Mouse (Mus musculus) MEL (cell line): ENCODE results near the gene Tmprss4. TPM values are rescaled to one million over a fixed set of nuclear protein-coding genes. Genes with fewer than 3 reads are reported as not detected.

ENCODE experiments used
- DNase-seq: peaks from one replicate; pipeline ENCODE4 v3.0.0; 2011; ENCODE audit warnings: low read depth, low spot score
- H3K27ac ChIP-seq: 2 replicates; pipeline ENCODE4 v1.5.1; 2012; ENCODE audit warnings: low read depth, mild to moderate bottlenecking, control low read depth, low read length, moderate library complexity; ENCODE audit not compliant: control insufficient read depth
- H3K27me3 ChIP-seq, 2 experiments: fragments of 150-350 bp in 1 of 2; sonication (generic) in 1 of 2; 2 replicates each; pipeline ENCODE4 v1.6.1; 2012; ENCODE audit warnings: low read length in 2 of 2, mild to moderate bottlenecking in 2 of 2, improper control_type of control experiment in 1 of 2, moderate library complexity in 1 of 2; ENCODE audit not compliant: insufficient read depth in 2 of 2, control insufficient read depth in 1 of 2
- H3K36me3 ChIP-seq, 2 experiments: 2 replicates each; pipeline ENCODE4 v1.6.1; 2012 to 2014; ENCODE audit warnings: low read length in 2 of 2, improper control_type of control experiment in 1 of 2, inconsistent platforms in 1 of 2, mild to moderate bottlenecking in 1 of 2; ENCODE audit not compliant: insufficient read depth in 2 of 2, control insufficient read depth in 1 of 2
- H3K4me1 ChIP-seq, 2 experiments: fragments of 150-350 bp in 1 of 2; sonication (generic) in 1 of 2; 2 replicates each; pipeline ENCODE4 v1.6.1; 2012; ENCODE audit warnings: low read length in 2 of 2, improper control_type of control experiment in 1 of 2, mild to moderate bottlenecking in 1 of 2; ENCODE audit not compliant: insufficient read depth in 2 of 2, control insufficient read depth in 1 of 2
- H3K4me3 ChIP-seq, 2 experiments: fragments of 150-350 bp in 1 of 2; sonication (generic) in 1 of 2; 2 replicates each; pipeline ENCODE4 v1.5.1; 2012; ENCODE audit warnings: low read depth in 2 of 2, low read length in 2 of 2, mild to moderate bottlenecking in 2 of 2, moderate library complexity in 2 of 2, control low read depth in 1 of 2, improper control_type of control experiment in 1 of 2; ENCODE audit not compliant: control insufficient read depth in 1 of 2, insufficient read depth in 1 of 2
- H3K79me2 ChIP-seq: 2 replicates; pipeline ENCODE4 v1.6.1; 2012; ENCODE audit warnings: mild to moderate bottlenecking, low read length, moderate library complexity; ENCODE audit not compliant: control insufficient read depth, poor library complexity, insufficient read depth
- H3K9ac ChIP-seq: 2 replicates; pipeline ENCODE4 v1.6.1; 2012; ENCODE audit warnings: low read depth, mild to moderate bottlenecking, control low read depth, low read length, moderate library complexity; ENCODE audit not compliant: control insufficient read depth, poor library complexity, severe bottlenecking
- H3K9me3 ChIP-seq: fragments of 150-350 bp; sonication (generic); replicated peaks from 2 replicates; pipeline ENCODE4 v1.6.1; 2012; ENCODE audit warnings: mild to moderate bottlenecking, low read length, improper control_type of control experiment, moderate library complexity; ENCODE audit not compliant: insufficient read depth
- BHLHE40 ChIP-seq: IDR thresholded peaks from 2 replicates; pipeline ENCODE4 v1.6.1; 2012; ENCODE audit warnings: low read depth, mild to moderate bottlenecking, inconsistent platforms, low read length, improper control_type of control experiment, borderline replicate concordance
- CHD1 ChIP-seq: IDR thresholded peaks from 2 replicates; pipeline ENCODE4 v1.6.1; 2012; ENCODE audit warnings: low read depth, mild to moderate bottlenecking, inconsistent platforms, low read length, improper control_type of control experiment
- CHD2 ChIP-seq: IDR thresholded peaks from 2 replicates; pipeline ENCODE4 v1.6.1; 2011; ENCODE audit warnings: low read length, improper control_type of control experiment
- CTCF ChIP-seq, 3 experiments: IDR thresholded peaks in 2 of 3; conservative IDR thresholded peaks in 1 of 3; 2 replicates each; pipeline ENCODE4 v1.5.1; 2011 to 2012; ENCODE audit warnings: low read length in 3 of 3, low read depth in 2 of 3, mild to moderate bottlenecking in 2 of 3, improper control_type of control experiment in 1 of 3, inconsistent platforms in 1 of 3, mixed read lengths in 1 of 3, moderate library complexity in 1 of 3; ENCODE audit not compliant: control insufficient read depth in 1 of 3, insufficient read depth in 1 of 3, poor library complexity in 1 of 3, severe bottlenecking in 1 of 3
- E2F4 ChIP-seq: IDR thresholded peaks from 2 replicates; pipeline ENCODE4 v1.6.1; 2011; ENCODE audit warnings: low read depth, low read length, improper control_type of control experiment, borderline replicate concordance
- GABPA ChIP-seq: IDR thresholded peaks from 2 replicates; pipeline ENCODE4 v1.6.1; 2012; ENCODE audit warnings: low read depth, mild to moderate bottlenecking, inconsistent platforms, low read length, improper control_type of control experiment, moderate library complexity
- GATA1 ChIP-seq: IDR thresholded peaks from 2 replicates; pipeline ENCODE4 v1.6.1; 2011; ENCODE audit warnings: low read depth, low read length, improper control_type of control experiment
- HCFC1 ChIP-seq: IDR thresholded peaks from 2 replicates; pipeline ENCODE4 v1.6.1; 2012; ENCODE audit warnings: low read depth, mild to moderate bottlenecking, inconsistent platforms, low read length, improper control_type of control experiment, moderate library complexity
- JUND ChIP-seq: IDR thresholded peaks from 2 replicates; pipeline ENCODE4 v1.6.1; 2011; ENCODE audit warnings: low read depth, mild to moderate bottlenecking, improper control_type of control experiment, low read length
- MAFK ChIP-seq: IDR thresholded peaks from 2 replicates; pipeline ENCODE4 v1.6.1; 2011; ENCODE audit warnings: low read depth, mild to moderate bottlenecking, low read length, improper control_type of control experiment, borderline replicate concordance
- MAX ChIP-seq: IDR thresholded peaks from 2 replicates; pipeline ENCODE4 v1.6.1; 2011; ENCODE audit warnings: low read length, improper control_type of control experiment
- MYB ChIP-seq: IDR thresholded peaks from 2 replicates; pipeline ENCODE4 v1.6.1; 2011; ENCODE audit warnings: mild to moderate bottlenecking, low read depth, low read length, improper control_type of control experiment
- NRF1 ChIP-seq: IDR thresholded peaks from 2 replicates; pipeline ENCODE4 v1.6.1; 2014; ENCODE audit warnings: low read depth, mild to moderate bottlenecking, inconsistent platforms, low read length, improper control_type of control experiment, moderate library complexity; ENCODE audit not compliant: poor library complexity, insufficient read depth, severe bottlenecking
- POLR2A ChIP-seq, 2 experiments: IDR thresholded peaks; 2 replicates each; pipeline ENCODE4 v1.6.1; 2011 to 2012; ENCODE audit warnings: low read length in 2 of 2, mild to moderate bottlenecking in 2 of 2, control low read depth in 1 of 2, improper control_type of control experiment in 1 of 2, low read depth in 1 of 2, moderate library complexity in 1 of 2; ENCODE audit not compliant: control insufficient read depth in 1 of 2, insufficient read depth in 1 of 2, poor library complexity in 1 of 2
- POLR2AphosphoS2 ChIP-seq: IDR thresholded peaks from 2 replicates; pipeline ENCODE4 v1.6.1; 2011; ENCODE audit warnings: low read length, improper control_type of control experiment
- POLR2AphosphoS5 ChIP-seq: IDR thresholded peaks from 2 replicates; pipeline ENCODE4 v1.6.1; 2012; ENCODE audit warnings: low read depth, borderline replicate concordance, mild to moderate bottlenecking, inconsistent platforms, low read length, moderate library complexity, mixed read lengths
- RAD21 ChIP-seq: IDR thresholded peaks from 2 replicates; pipeline ENCODE4 v1.6.1; 2011; ENCODE audit warnings: mild to moderate bottlenecking, low read depth, low read length, improper control_type of control experiment
- RCOR1 ChIP-seq: IDR thresholded peaks from 2 replicates; pipeline ENCODE4 v1.6.1; 2012; ENCODE audit warnings: low read depth, mild to moderate bottlenecking, inconsistent platforms, low read length, improper control_type of control experiment
- SIN3A ChIP-seq: IDR thresholded peaks from 2 replicates; pipeline ENCODE4 v1.6.1; 2012; ENCODE audit warnings: low read length, improper control_type of control experiment, inconsistent platforms
- SMC3 ChIP-seq: IDR thresholded peaks from 2 replicates; pipeline ENCODE4 v1.6.1; 2011; ENCODE audit warnings: low read depth, low read length, improper control_type of control experiment
- TBP ChIP-seq: IDR thresholded peaks from 2 replicates; pipeline ENCODE4 v1.8.0; 2011; ENCODE audit warnings: low read depth, low read length, improper control_type of control experiment
- UBTF ChIP-seq: IDR thresholded peaks from 2 replicates; pipeline ENCODE4 v1.6.1; 2012; ENCODE audit warnings: low read depth, mild to moderate bottlenecking, inconsistent platforms, low read length, improper control_type of control experiment, moderate library complexity, borderline replicate concordance; ENCODE audit not compliant: insufficient read depth
- USF1 ChIP-seq: IDR thresholded peaks from 2 replicates; pipeline ENCODE4 v1.6.1; 2014; ENCODE audit warnings: low read depth, mild to moderate bottlenecking, inconsistent platforms, low read length, improper control_type of control experiment, moderate library complexity
- USF2 ChIP-seq, 2 experiments: IDR thresholded peaks; 2 replicates each; pipeline ENCODE4 v1.6.1; 2011 to 2012; ENCODE audit warnings: improper control_type of control experiment in 2 of 2, low read length in 2 of 2, borderline replicate concordance in 1 of 2, inconsistent platforms in 1 of 2, low read depth in 1 of 2, mild to moderate bottlenecking in 1 of 2; ENCODE audit not compliant: insufficient read depth in 1 of 2
- ZC3H11A ChIP-seq: IDR thresholded peaks from 2 replicates; pipeline ENCODE4 v1.6.1; 2012; ENCODE audit warnings: low read depth, mild to moderate bottlenecking, inconsistent platforms, low read length, improper control_type of control experiment
- ZKSCAN1 ChIP-seq: IDR thresholded peaks from 2 replicates; pipeline ENCODE4 v1.6.1; 2012; ENCODE audit warnings: low read depth, mild to moderate bottlenecking, inconsistent platforms, low read length, improper control_type of control experiment, moderate library complexity
- ZMIZ1 ChIP-seq: IDR thresholded peaks from 2 replicates; pipeline ENCODE4 v1.6.1; 2012; ENCODE audit warnings: low read depth, mild to moderate bottlenecking, inconsistent platforms, low read length, improper control_type of control experiment, moderate library complexity
- ZNF384 ChIP-seq: IDR thresholded peaks from 2 replicates; pipeline ENCODE4 v1.6.1; 2012; ENCODE audit warnings: low read depth, mild to moderate bottlenecking, inconsistent platforms, low read length, improper control_type of control experiment
- polyA plus RNA-seq, 2 experiments: library from polyadenylated mRNA; stranded (reverse) in 1 of 2; unstranded in 1 of 2; fragments of >175 nt in 1 of 2; fragments of >200 nt in 1 of 2; gene quantifications; 2 replicates each; pipeline versions ENCODE4 v1.2.1 to v1.2.4; 2012; ENCODE audit warnings: low replicate concordance in 2 of 2, low read depth in 1 of 2; ENCODE audit not compliant: insufficient read length in 2 of 2, insufficient read depth in 1 of 2, missing spikeins in 1 of 2
- total RNA-seq: library from RNA; depleted of rRNA; stranded (reverse); fragments of 300-350 nt; gene quantifications from 2 replicates; pipeline ENCODE4 v1.2.3, GENCODE M21; 2012

The Tmprss4 gene
- total and polyA plus RNA-seq, 3 experiments = not detected

DNA sequence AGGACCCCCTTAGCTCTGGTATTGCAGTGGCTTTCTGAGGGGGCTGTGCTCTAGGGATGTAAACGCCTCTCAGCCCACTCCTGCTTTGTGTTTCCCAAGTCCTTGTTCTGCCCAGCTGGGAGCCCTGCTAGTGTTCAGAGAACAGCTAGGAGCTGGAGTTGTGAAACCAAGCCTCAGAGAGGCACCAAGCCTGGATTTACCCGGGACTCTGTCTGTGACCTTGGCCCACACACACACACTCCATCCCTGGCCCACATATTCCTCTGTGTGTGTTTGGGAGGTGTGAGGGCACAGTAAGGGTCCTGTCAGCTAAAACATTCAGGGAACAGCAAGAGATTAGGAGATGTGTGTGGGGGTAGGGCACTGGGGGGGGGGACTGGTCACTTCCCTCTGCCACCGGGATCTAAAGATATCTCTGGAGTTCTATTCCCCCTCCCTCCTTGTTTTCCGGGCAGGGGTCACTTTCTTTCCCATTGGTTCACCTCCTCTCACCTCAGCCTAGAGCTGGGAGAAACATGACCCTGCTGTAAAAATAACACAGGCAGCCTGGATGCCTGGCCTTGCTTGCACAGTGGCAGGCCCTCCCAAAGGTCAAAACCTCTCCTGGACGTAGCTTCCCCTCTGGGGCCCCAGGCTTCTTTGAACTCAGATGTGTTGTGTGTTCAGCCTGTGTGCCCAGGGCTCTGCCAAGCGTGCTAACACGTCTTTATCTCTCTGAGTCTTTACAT is 67.3 kb downstream of the Tmprss4 start:
- Histone ChIP-seq H3K9ac (no peak overlapping the region), H3K4me1 (no peaks in the 10 kb centered on the region), H3K27ac (no peak overlapping the region), H3K79me2 (no peaks in the 10 kb centered on the region), H3K9me3 (no peaks in the 10 kb centered on the region), H3K27me3 (peaks cover 2 to 4% of the 10 kb centered on the region in 2 experiments; a peak in 3 of 4 replicates), H3K4me3 (no peak overlapping the region)
- no peak for DNase-seq
- TF ChIP-seq TBP = no peak
- no peak for TF ChIP-seq CHD1
- TF ChIP-seq USF1 = no peak
- TF ChIP-seq CTCF (IDR thresholded peaks at IDR 0.05 in 2 of 3, conservative IDR thresholded peaks at IDR 0.05 in 1 of 3; ENCODE audit: control insufficient read depth in 1 of 3, insufficient read depth in 1 of 3, low read depth in 2 of 3, low read length in 3 of 3, poor library complexity in 1 of 3, severe bottlenecking in 1 of 3) = no peak
- TF ChIP-seq BHLHE40 = no peak
- no peak for TF ChIP-seq POLR2AphosphoS5
- TF ChIP-seq GATA1 = no peak
- no peak for TF ChIP-seq JUND
- TF ChIP-seq RCOR1 = no peak
- no peak for TF ChIP-seq ZKSCAN1
- TF ChIP-seq RAD21 = no peak
- TF ChIP-seq USF2 (IDR thresholded peaks at IDR 0.05; ENCODE audit: borderline replicate concordance in 1 of 2, insufficient read depth in 1 of 2, low read depth in 1 of 2, low read length in 2 of 2) = no peak
- TF ChIP-seq, all 39 proteins: peak for 0
- no peaks in the 10 kb centered on the region for H3K36me3 ChIP-seq

DNA sequence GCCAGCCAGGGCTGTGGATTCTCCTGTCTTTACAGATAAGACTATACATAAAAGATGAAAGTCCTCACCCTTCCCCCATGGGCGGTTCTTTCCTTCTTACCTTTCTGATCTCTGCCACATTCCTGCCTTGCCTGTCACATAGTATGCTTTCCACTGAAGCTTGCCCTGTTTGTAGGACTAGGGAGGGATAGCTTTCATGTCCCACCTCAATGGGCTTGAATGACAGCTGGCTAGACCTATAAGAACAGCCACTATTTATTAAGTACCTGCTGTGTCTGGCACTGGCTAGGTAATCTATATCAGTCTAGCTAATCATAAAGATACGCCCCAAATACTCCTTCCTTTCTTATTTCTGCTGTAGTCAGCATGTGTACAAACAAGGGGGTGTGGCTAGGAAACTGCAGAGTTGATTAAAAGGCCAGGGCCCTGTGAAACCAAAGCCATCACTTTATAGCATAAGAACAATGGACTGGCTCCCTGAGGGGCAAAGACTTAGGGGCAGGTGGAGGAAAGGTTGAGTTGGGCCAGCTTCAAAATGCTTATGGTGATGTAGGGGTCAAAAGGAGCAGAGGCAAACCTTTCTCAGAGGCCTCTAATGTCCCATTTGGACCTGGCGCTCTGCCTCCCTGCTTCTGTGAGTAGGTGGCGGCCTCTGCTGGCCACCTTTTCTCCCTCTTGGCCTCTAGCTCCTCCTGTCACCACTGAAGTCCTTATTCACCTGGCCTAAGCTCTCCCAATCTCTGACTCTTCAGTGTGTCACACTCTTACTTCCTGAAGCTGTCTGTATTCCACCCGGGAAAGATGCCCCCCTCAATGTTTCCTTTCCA is 70.2 kb downstream of the Tmprss4 start:
- Histone ChIP-seq H3K9me3 (no peaks in the 10 kb centered on the region), H3K27me3 (peaks cover 5 to 8% of the 10 kb centered on the region in 2 experiments), H3K36me3 (no peaks in the 10 kb centered on the region), H3K79me2 (no peaks in the 10 kb centered on the region), H3K27ac (no peak overlapping the region), H3K9ac (no peak overlapping the region), H3K4me1 (no peaks in the 10 kb centered on the region), H3K4me3 (no peak overlapping the region)
- DNase-seq = peak; percentile 63
- no peak for TF ChIP-seq SIN3A
- no peak for TF ChIP-seq USF1
- TF ChIP-seq CHD2 = no peak
- no peak for TF ChIP-seq GATA1
- TF ChIP-seq CTCF (IDR thresholded peaks at IDR 0.05 in 2 of 3, conservative IDR thresholded peaks at IDR 0.05 in 1 of 3; ENCODE audit: control insufficient read depth in 1 of 3, insufficient read depth in 1 of 3, low read depth in 2 of 3, low read length in 3 of 3, poor library complexity in 1 of 3, severe bottlenecking in 1 of 3) = peak; percentile 39 to 90 (median 82)
- TF ChIP-seq GABPA = no peak
- TF ChIP-seq ZNF384 = no peak
- TF ChIP-seq BHLHE40 = no peak
- peak; percentile 82 for TF ChIP-seq RAD21
- TF ChIP-seq SMC3 = peak; percentile 86
- TF ChIP-seq ZMIZ1 = no peak
- TF ChIP-seq POLR2AphosphoS2 = no peak
- no peak for TF ChIP-seq UBTF
- peak; percentile 78 for TF ChIP-seq ZC3H11A
- 0 out of 2 replicates have a peak, but pooled peaks have one; percentile 18 for TF ChIP-seq MAFK
- no peak for TF ChIP-seq TBP
- TF ChIP-seq POLR2AphosphoS5 = no peak
- no peak for TF ChIP-seq E2F4
- TF ChIP-seq HCFC1 = no peak
- no peak for TF ChIP-seq MYB
- no peak for TF ChIP-seq MAX
- no peak for TF ChIP-seq POLR2A (IDR thresholded peaks at IDR 0.05; ENCODE audit: control insufficient read depth in 1 of 2, insufficient read depth in 1 of 2, low read depth in 1 of 2, low read length in 2 of 2, poor library complexity in 1 of 2)
- TF ChIP-seq NRF1 = no peak
